9 mouse cellular contexts compared by ENCODE assay signal in genomic region chr2:25355419-25356066, GRCm38 (mm10). TPM values are rescaled to one million over a fixed set of nuclear protein-coding genes. Genes with fewer than 3 reads are reported as not detected.
DNase-seq lines count a peak whose midpoint lies in the region; ATAC-seq and TF ChIP-seq lines count a peak whose summit lies in the region.
"Had no signal": no experiment of that assay in that cellular context is flagged by ENCODE, and none has a peak within 500 bp of the region (broad histone marks: within the 10 kb centered on the region; RNA-seq: fewer than 3 reads in every experiment).

No protein-coding gene starts in this region.

- no peaks in the 10 kb centered on the region for H3K9me3 ChIP-seq in liver, embryonic 13.5 days (replicated peaks)

- peak overlapping the region; percentile 81 for H3K4me2 ChIP-seq in liver, embryonic 13.5 days

- H3K27me3 ChIP-seq in thymus, adult 2 months (ENCODE audit: control insufficient read depth, insufficient read depth, low read length), result no peaks in the 10 kb centered on the region
- no peaks in the 10 kb centered on the region for H3K27me3 ChIP-seq in liver, embryonic 13.5 days

- DNase-seq in frontal cortex, postnatal 36 days (ENCODE audit: low spot score in 2 of 2), result no peak
- DNase-seq in thymus, adult 2 months, result no peak
- no peak for DNase-seq in thymus, postnatal 10 days (ENCODE audit: low spot score in 2 of 2)
- no peak for DNase-seq in liver, embryonic 13.5 days
- no peak for DNase-seq in right cerebral cortex, adult 18-20 months
- DNase-seq in c-Kit-positive CD71-positive TER-119-positive erythroid progenitor cells, embryonic 14.5 days (ENCODE audit: low spot score), result no peak

- H3K27ac ChIP-seq in thymus, adult 2 months (ENCODE audit: control insufficient read depth, insufficient read depth, low read length), result no peak overlapping the region
- no peak overlapping the region for H3K27ac ChIP-seq in liver, embryonic 13.5 days

- peak overlapping the region; percentile 35 for H3K4me3 ChIP-seq in thymus, adult 2 months (ENCODE audit: control insufficient read depth, insufficient read depth, low read length)
- peak overlapping the region; percentile 62 for H3K4me3 ChIP-seq in liver, embryonic 13.5 days (replicated peaks)

- H3K9ac ChIP-seq in liver, embryonic 13.5 days, result peak overlapping the region; percentile 60

- no peak for TF ChIP-seq POLR2A in thymus, adult 2 months (IDR thresholded peaks at IDR 0.05; ENCODE audit: control insufficient read depth, extremely low read depth, insufficient read depth, low read length, poor library complexity)

- TF ChIP-seq CTCF in thymus, adult 2 months (IDR thresholded peaks at IDR 0.05; ENCODE audit: borderline replicate concordance, control insufficient read depth, extremely low read depth, insufficient read depth, low read length, poor library complexity), result no peak

- peaks cover 13% of the 10 kb centered on the region for H3K4me1 ChIP-seq in thymus, adult 2 months (replicated peaks; ENCODE audit: control insufficient read depth, insufficient read depth, low read length)
- peaks cover 25% of the 10 kb centered on the region for H3K4me1 ChIP-seq in liver, embryonic 13.5 days (replicated peaks)

- WGBS in thymus, adult 2 months, result 62% methylated on average over 18 of the region's 18 CpGs
- 32% methylated on average over 18 of the region's 18 CpGs for WGBS in liver, embryonic 13.5 days (ENCODE audit: insufficient replicate concordance)

- H3K36me3 ChIP-seq in thymus, adult 2 months (ENCODE audit: control insufficient read depth, insufficient read depth, low read length), result peaks cover 16% of the 10 kb centered on the region
- peaks cover 34% of the 10 kb centered on the region for H3K36me3 ChIP-seq in liver, embryonic 13.5 days

- ATAC-seq in frontal cortex, adult (ENCODE audit: low TSS enrichment), result 0 out of 2 replicates have a peak, but pooled peaks have one; percentile 8
- ATAC-seq in liver, embryonic 13.5 days (ENCODE audit: low read depth), result peak; percentile 22
- no peak for ATAC-seq in megakaryocyte progenitor cell, adult 5-6 weeks (replicated peaks; ENCODE audit: poor library complexity)

RNA-seq across cellular contexts. Expression of gene Dpp7, which starts 0.6 kb away (rescaled TPM):
- 24.5 and 25.6 TPM in 2 replicates for polyA plus RNA-seq in thymus, adult 2 months (2012; rRNA removed)
- polyA plus RNA-seq in liver, embryonic 13.5 days (2015; fragmentation: Nextera tagmentation; extraction: Ambion mirVana), result 9.0 and 10.5 TPM in 2 replicates
- total RNA-seq in megakaryocyte progenitor cell, adult 5-6 weeks (2015), result 15.8 and 16.3 TPM in 2 replicates
- total RNA-seq in megakaryocyte progenitor cell, adult 5-6 weeks (2017), result 19.1 and 32.9 TPM in 2 replicates

RNA-seq across cellular contexts. Expression of gene Uap1l1, which starts 9.9 kb away (rescaled TPM):
- polyA plus RNA-seq in thymus, adult 2 months (2012; rRNA removed), result 23.0 and 24.4 TPM in 2 replicates
- polyA plus RNA-seq in liver, embryonic 13.5 days (2015; fragmentation: Nextera tagmentation; extraction: Ambion mirVana), result 13.4 and 16.1 TPM in 2 replicates
- total RNA-seq in megakaryocyte progenitor cell, adult 5-6 weeks (2015), result 42.2 and 60.4 TPM in 2 replicates
- total RNA-seq in megakaryocyte progenitor cell, adult 5-6 weeks (2017), result 13.6 and 14.5 TPM in 2 replicates

RNA-seq across cellular contexts. Expression of gene Sapcd2, which starts 16.6 kb away (rescaled TPM):
- polyA plus RNA-seq in thymus, adult 2 months (2012; rRNA removed), result 29.7 and 45.2 TPM in 2 replicates
- polyA plus RNA-seq in liver, embryonic 13.5 days (2015; fragmentation: Nextera tagmentation; extraction: Ambion mirVana), result 30.0 and 30.6 TPM in 2 replicates
- 6.0 and 10.8 TPM in 2 replicates for total RNA-seq in megakaryocyte progenitor cell, adult 5-6 weeks (2015)
- 5.8 and 6.7 TPM in 2 replicates for total RNA-seq in megakaryocyte progenitor cell, adult 5-6 weeks (2017)

RNA-seq across cellular contexts. Expression of gene Man1b1, which starts 23.4 kb away (rescaled TPM):
- 23.1 and 26.3 TPM in 2 replicates for polyA plus RNA-seq in thymus, adult 2 months (2012; rRNA removed)
- polyA plus RNA-seq in liver, embryonic 13.5 days (2015; fragmentation: Nextera tagmentation; extraction: Ambion mirVana), result 18.8 and 27.1 TPM in 2 replicates
- total RNA-seq in megakaryocyte progenitor cell, adult 5-6 weeks (2015), result 19.1 and 23.4 TPM in 2 replicates
- total RNA-seq in megakaryocyte progenitor cell, adult 5-6 weeks (2017), result 42.5 and 52.1 TPM in 2 replicates

RNA-seq across cellular contexts. Expression of gene Grin1, which starts 36.6 kb away (rescaled TPM):
- polyA plus RNA-seq in thymus, adult 2 months (2012; rRNA removed), result 0.50 TPM in 2 replicates
- 0.12 and 0.41 TPM in 2 replicates for polyA plus RNA-seq in liver, embryonic 13.5 days (2015; fragmentation: Nextera tagmentation; extraction: Ambion mirVana)
- not detected in 2 replicates for total RNA-seq in megakaryocyte progenitor cell, adult 5-6 weeks (2015)
- not detected in 2 replicates for total RNA-seq in megakaryocyte progenitor cell, adult 5-6 weeks (2017)
- total RNA-seq: common myeloid progenitor, adult 5-6 weeks had no signal
